ENCODE assay signal across 9 mouse cellular contexts in genomic region chr6:115989032-115989431, GRCm38 (mm10). TPM values are rescaled to one million over a fixed set of nuclear protein-coding genes. Genes with fewer than 3 reads are reported as not detected.
DNase-seq lines count a peak whose midpoint lies in the region; ATAC-seq and TF ChIP-seq lines count a peak whose summit lies in the region.
"Had no signal": no experiment of that assay in that cellular context is flagged by ENCODE, and none has a peak within 500 bp of the region (broad histone marks: within the 10 kb centered on the region; RNA-seq: fewer than 3 reads in every experiment).

No protein-coding gene starts in this region.

- ATAC-seq in heart, embryonic 13.5 days (ENCODE audit: extremely low read depth, insufficient number of reproducible peaks, low FRiP score, low TSS enrichment), result no peak
- ATAC-seq in midbrain, embryonic 14.5 days (ENCODE audit: low FRiP score, low TSS enrichment), result no peak
- no peak for ATAC-seq in neural tube, embryonic 12.5 days (ENCODE audit: low FRiP score, low read depth)

- H3K9me3 ChIP-seq in heart, embryonic 13.5 days, result no peaks in the 10 kb centered on the region
- no peaks in the 10 kb centered on the region for H3K9me3 ChIP-seq in midbrain, embryonic 10.5 days (replicated peaks)
- H3K9me3 ChIP-seq in midbrain, embryonic 14.5 days (ENCODE audit: control insufficient read depth, low read length), result no peaks in the 10 kb centered on the region
- H3K9me3 ChIP-seq in neural tube, embryonic 12.5 days, result no peaks in the 10 kb centered on the region

- TF ChIP-seq CTCF in cortical plate, adult 2 months (IDR thresholded peaks at IDR 0.05; ENCODE audit: extremely low read depth, insufficient read depth, low read length), result no peak

- peak overlapping the region; percentile 67 for H3K4me3 ChIP-seq in heart, embryonic 13.5 days
- H3K4me3 ChIP-seq in midbrain, embryonic 10.5 days, result peak overlapping the region; percentile 7; the same call in 1 of the 2 replicates
- H3K4me3 ChIP-seq in midbrain, embryonic 14.5 days (replicated peaks; ENCODE audit: low read depth, low read length), result no peak overlapping the region
- H3K4me3 ChIP-seq in cortical plate, adult 2 months (ENCODE audit: insufficient read depth, low read length), result no peak overlapping the region; the same call in 1 of the 2 replicates
- no peak overlapping the region for H3K4me3 ChIP-seq in neural tube, embryonic 12.5 days

- H3K4me1 ChIP-seq in heart, embryonic 13.5 days, result peaks cover 88% of the 10 kb centered on the region
- peaks cover 63% of the 10 kb centered on the region for H3K4me1 ChIP-seq in midbrain, embryonic 10.5 days
- peaks cover 18% of the 10 kb centered on the region for H3K4me1 ChIP-seq in midbrain, embryonic 14.5 days (ENCODE audit: control insufficient read depth, insufficient read depth, low read length)
- H3K4me1 ChIP-seq in cortical plate, adult 2 months (ENCODE audit: control insufficient read depth, insufficient read depth, low read length), result peaks cover 14% of the 10 kb centered on the region
- peaks cover 62% of the 10 kb centered on the region for H3K4me1 ChIP-seq in neural tube, embryonic 12.5 days

- H3K27ac ChIP-seq in heart, embryonic 13.5 days (replicated peaks), result 0 out of 2 replicates have a peak overlapping the region, but pooled peaks have one; percentile 12
- H3K27ac ChIP-seq in midbrain, embryonic 10.5 days (replicated peaks), result no peak overlapping the region
- H3K27ac ChIP-seq in midbrain, embryonic 14.5 days (replicated peaks; ENCODE audit: low read depth, low read length), result no peak overlapping the region
- peak overlapping the region; percentile 76 for H3K27ac ChIP-seq in cortical plate, adult 2 months (ENCODE audit: insufficient read depth, low read length)
- H3K27ac ChIP-seq in neural tube, embryonic 12.5 days, result no peak overlapping the region
- H3K27ac ChIP-seq: liver, embryonic 14.5 days had no signal

- intact Hi-C loops in heart, postnatal 36 days (cut with DNase I), result no loop called here

- peak overlapping the region; percentile 76 for H3K4me2 ChIP-seq in heart, embryonic 13.5 days
- no peak overlapping the region for H3K4me2 ChIP-seq in midbrain, embryonic 14.5 days (ENCODE audit: low read length)
- H3K4me2 ChIP-seq in neural tube, embryonic 12.5 days (replicated peaks), result 0 out of 2 replicates have a peak overlapping the region, but pooled peaks have one; percentile 0

- 71% methylated on average over 5 of the region's 5 CpGs for WGBS in heart, embryonic 13.5 days
- WGBS in midbrain, embryonic 10.5 days, result 85% methylated on average over 5 of the region's 5 CpGs
- 75% methylated on average over 5 of the region's 5 CpGs for WGBS in midbrain, embryonic 14.5 days
- 68% methylated on average over 5 of the region's 5 CpGs for WGBS in neural tube, embryonic 12.5 days

- no peaks in the 10 kb centered on the region for H3K36me3 ChIP-seq in heart, embryonic 13.5 days
- H3K36me3 ChIP-seq in midbrain, embryonic 10.5 days, result no peaks in the 10 kb centered on the region
- H3K36me3 ChIP-seq in midbrain, embryonic 14.5 days (ENCODE audit: control insufficient read depth, insufficient read depth, low read length), result no peaks in the 10 kb centered on the region
- no peaks in the 10 kb centered on the region for H3K36me3 ChIP-seq in neural tube, embryonic 12.5 days

- peak overlapping the region; percentile 86 for H3K9ac ChIP-seq in heart, embryonic 13.5 days
- H3K9ac ChIP-seq in midbrain, embryonic 14.5 days (replicated peaks; ENCODE audit: low read length), result no peak overlapping the region
- no peak overlapping the region for H3K9ac ChIP-seq in neural tube, embryonic 12.5 days
- H3K9ac ChIP-seq: liver, embryonic 14.5 days had no signal

- peaks cover 24% of the 10 kb centered on the region for H3K27me3 ChIP-seq in heart, embryonic 13.5 days (replicated peaks)
- H3K27me3 ChIP-seq in midbrain, embryonic 10.5 days (ENCODE audit: low read depth, poor library complexity, severe bottlenecking), result peaks cover 76% of the 10 kb centered on the region
- peaks cover 31% of the 10 kb centered on the region for H3K27me3 ChIP-seq in midbrain, embryonic 14.5 days (ENCODE audit: control insufficient read depth, insufficient read depth, low read length)
- peaks cover 37% of the 10 kb centered on the region for H3K27me3 ChIP-seq in neural tube, embryonic 12.5 days (replicated peaks)

- TF ChIP-seq POLR2A in cortical plate, adult 2 months (IDR thresholded peaks at IDR 0.05; ENCODE audit: extremely low read depth, insufficient read depth, low read length), result no peak

- no peak for DNase-seq in heart, postnatal 36 days
- no peak for DNase-seq in midbrain, embryonic 10.5 days (ENCODE audit: low spot score)
- DNase-seq in midbrain, embryonic 14.5 days, result no peak
- no peak for DNase-seq in retina, embryonic 14.5 days (ENCODE audit: low spot score)
- DNase-seq: kidney, adult 9 months had no signal

RNA-seq across cellular contexts. Expression of gene Plxnd1, which starts 5.8 kb away (rescaled TPM):
- 39.6 and 43.5 TPM in 2 replicates for polyA plus RNA-seq in heart, embryonic 13.5 days (2015; fragmentation: Nextera tagmentation; extraction: Ambion mirVana)
- 10 to 100 TPM; 69.9 to 74.6 TPM for total RNA-seq in heart, postnatal 36 days (2021)
- polyA plus RNA-seq in midbrain, embryonic 10.5 days (2016; fragmentation: Nextera tagmentation; extraction: Ambion mirVana), result 18.1 and 18.9 TPM in 2 replicates
- polyA plus RNA-seq in midbrain, embryonic 14.5 days (2014; fragmentation: Nextera tagmentation; extraction: Ambion mirVana), result 3.9 and 9.0 TPM in 2 replicates
- 103 and 115 TPM in 2 replicates for polyA plus RNA-seq in cortical plate, adult 2 months (2012; rRNA removed)
- polyA plus RNA-seq in neural tube, embryonic 12.5 days (2016; fragmentation: Nextera tagmentation; extraction: Ambion mirVana), result 20.0 and 28.0 TPM in 2 replicates

RNA-seq across cellular contexts. Expression of gene H1foo, which starts 44.3 kb away (rescaled TPM):
- not detected in 2 replicates for polyA plus RNA-seq in heart, embryonic 13.5 days (2015; fragmentation: Nextera tagmentation; extraction: Ambion mirVana)
- total RNA-seq in heart, postnatal 36 days (2021), result not detected
- polyA plus RNA-seq in midbrain, embryonic 10.5 days (2016; fragmentation: Nextera tagmentation; extraction: Ambion mirVana), result not detected in 2 replicates
- not detected in 2 replicates for polyA plus RNA-seq in midbrain, embryonic 14.5 days (2014; fragmentation: Nextera tagmentation; extraction: Ambion mirVana)
- not detected in 2 replicates for polyA plus RNA-seq in cortical plate, adult 2 months (2012; rRNA removed)
- polyA plus RNA-seq in neural tube, embryonic 12.5 days (2016; fragmentation: Nextera tagmentation; extraction: Ambion mirVana), result not detected in 2 replicates
- polyA plus RNA-seq: liver, embryonic 14.5 days had no signal

RNA-seq across cellular contexts. Expression of gene Rho, which starts 57.5 kb away (rescaled TPM):
- polyA plus RNA-seq in heart, embryonic 13.5 days (2015; fragmentation: Nextera tagmentation; extraction: Ambion mirVana), result 0.08 TPM in 1 of 2 replicates, not detected in the other
- not detected for total RNA-seq in heart, postnatal 36 days (2021)
- 0.17 and 0.20 TPM in 2 replicates for polyA plus RNA-seq in midbrain, embryonic 10.5 days (2016; fragmentation: Nextera tagmentation; extraction: Ambion mirVana)
- polyA plus RNA-seq in midbrain, embryonic 14.5 days (2014; fragmentation: Nextera tagmentation; extraction: Ambion mirVana), result 0.07 and 0.59 TPM in 2 replicates
- polyA plus RNA-seq in cortical plate, adult 2 months (2012; rRNA removed), result 0.84 and 0.91 TPM in 2 replicates
- polyA plus RNA-seq in neural tube, embryonic 12.5 days (2016; fragmentation: Nextera tagmentation; extraction: Ambion mirVana), result 0.69 and 1.1 TPM in 2 replicates

Comparison
In these comparisons a context has a peak if more than half of its experiments do, and no peak if none do; other contexts are left out.
1. H3K4me3 ChIP-seq: peak in heart, embryonic 13.5 days (single experiment) and midbrain, embryonic 10.5 days (single experiment); none in midbrain, embryonic 14.5 days (single experiment), cortical plate, adult 2 months (single experiment) and neural tube, embryonic 12.5 days (single experiment).
2. H3K27ac ChIP-seq: peak in heart, embryonic 13.5 days (single experiment) and cortical plate, adult 2 months (single experiment); none in midbrain, embryonic 10.5 days (single experiment), midbrain, embryonic 14.5 days (single experiment) and neural tube, embryonic 12.5 days (single experiment).